25 mouse cellular contexts compared by ENCODE assay signal in genomic region chr5:42068188-42068579, GRCm38 (mm10). TPM values are rescaled to one million over a fixed set of nuclear protein-coding genes. Genes with fewer than 3 reads are reported as not detected.
A peak's percentile ranks its signal among the peaks of the same experiment; 100 is the strongest.
DNase-seq lines count a peak whose midpoint lies in the region; ATAC-seq lines count a peak whose summit lies in the region.
"Had no signal": no experiment of that assay in that cellular context is flagged by ENCODE, and none has a peak within 500 bp of the region (broad histone marks: within the 10 kb centered on the region; RNA-seq: fewer than 3 reads in every experiment).

No protein-coding gene starts in this region.

- no peak for DNase-seq in right cerebral cortex, postnatal 25 days
- DNase-seq: adrenal gland, postnatal 10 days; cerebellum, adult 11 months; cerebellum, postnatal 10 days; gastrocnemius, postnatal 36 days; layer of hippocampus, postnatal 36 days; lung, postnatal 4 days had no signal

- no peaks in the 10 kb centered on the region for H3K9me3 ChIP-seq in neural tube, embryonic 13.5 days
- no peaks in the 10 kb centered on the region for H3K9me3 ChIP-seq in neural tube, embryonic 15.5 days (replicated peaks)
- no peaks in the 10 kb centered on the region for H3K9me3 ChIP-seq in forebrain, embryonic 16.5 days (ENCODE audit: control insufficient read depth, low read length)
- H3K9me3 ChIP-seq in midbrain, embryonic 12.5 days: no peaks in the 10 kb centered on the region
- H3K9me3 ChIP-seq: embryonic facial prominence, embryonic 13.5 days; kidney, embryonic 15.5 days; limb, embryonic 13.5 days; lung, embryonic 15.5 days; neural tube, embryonic 12.5 days had no signal

- WGBS in neural tube, embryonic 13.5 days: 76% methylated on average over 1 of the region's 1 CpGs
- 74% methylated on average over 1 of the region's 1 CpGs for WGBS in neural tube, embryonic 15.5 days
- WGBS in forebrain, embryonic 16.5 days: 65% methylated on average over 1 of the region's 1 CpGs
- 62% methylated on average over 1 of the region's 1 CpGs for WGBS in midbrain, embryonic 12.5 days

- no peaks in the 10 kb centered on the region for H3K27me3 ChIP-seq in neural tube, embryonic 13.5 days
- H3K27me3 ChIP-seq in neural tube, embryonic 15.5 days (replicated peaks): no peaks in the 10 kb centered on the region
- H3K27me3 ChIP-seq in forebrain, embryonic 16.5 days (replicated peaks; ENCODE audit: control insufficient read depth, insufficient read depth, low read length): no peaks in the 10 kb centered on the region
- no peaks in the 10 kb centered on the region for H3K27me3 ChIP-seq in midbrain, embryonic 12.5 days
- H3K27me3 ChIP-seq: embryonic facial prominence, embryonic 13.5 days; kidney, embryonic 15.5 days; limb, embryonic 13.5 days; lung, embryonic 15.5 days; neural tube, embryonic 12.5 days had no signal

- H3K9ac ChIP-seq in neural tube, embryonic 13.5 days: no peak overlapping the region
- no peak overlapping the region for H3K9ac ChIP-seq in neural tube, embryonic 15.5 days (replicated peaks)
- H3K9ac ChIP-seq in forebrain, embryonic 16.5 days (replicated peaks; ENCODE audit: low read depth, low read length): no peak overlapping the region
- H3K9ac ChIP-seq in midbrain, embryonic 12.5 days (replicated peaks): no peak overlapping the region
- H3K9ac ChIP-seq: embryonic facial prominence, embryonic 13.5 days; kidney, embryonic 15.5 days; limb, embryonic 13.5 days; liver, embryonic 14.5 days; lung, embryonic 15.5 days; neural tube, embryonic 12.5 days had no signal

- ATAC-seq in neural tube, embryonic 13.5 days (ENCODE audit: low read depth): peak; percentile 23; the same call in 1 of the 2 replicates
- ATAC-seq in neural tube, embryonic 15.5 days (ENCODE audit: low FRiP score): no peak
- ATAC-seq in forebrain, embryonic 16.5 days: peak; percentile 75
- ATAC-seq in midbrain, embryonic 12.5 days (ENCODE audit: low FRiP score, low read depth): peak; percentile 65
- no peak for ATAC-seq in granulocyte monocyte progenitor cell, adult 5-6 weeks (replicated peaks; ENCODE audit: poor library complexity, severe bottlenecking)
- no peak for ATAC-seq in monocyte, adult 5-6 weeks (replicated peaks; ENCODE audit: insufficient number of reproducible peaks, low FRiP score, low TSS enrichment, poor library complexity, severe bottlenecking)
- ATAC-seq: intestine, postnatal 0 days had no signal

- no peaks in the 10 kb centered on the region for H3K36me3 ChIP-seq in neural tube, embryonic 13.5 days
- no peaks in the 10 kb centered on the region for H3K36me3 ChIP-seq in neural tube, embryonic 15.5 days
- H3K36me3 ChIP-seq in forebrain, embryonic 16.5 days (ENCODE audit: control insufficient read depth, insufficient read depth): no peaks in the 10 kb centered on the region
- no peaks in the 10 kb centered on the region for H3K36me3 ChIP-seq in midbrain, embryonic 12.5 days
- H3K36me3 ChIP-seq: embryonic facial prominence, embryonic 13.5 days; kidney, embryonic 15.5 days; limb, embryonic 13.5 days; lung, embryonic 15.5 days; neural tube, embryonic 12.5 days had no signal

- H3K4me2 ChIP-seq in neural tube, embryonic 13.5 days: no peak overlapping the region
- no peak overlapping the region for H3K4me2 ChIP-seq in neural tube, embryonic 15.5 days
- no peak overlapping the region for H3K4me2 ChIP-seq in forebrain, embryonic 16.5 days (ENCODE audit: low read length)
- H3K4me2 ChIP-seq in midbrain, embryonic 12.5 days (replicated peaks): no peak overlapping the region
- H3K4me2 ChIP-seq: embryonic facial prominence, embryonic 13.5 days; kidney, embryonic 15.5 days; limb, embryonic 13.5 days; lung, embryonic 15.5 days; neural tube, embryonic 12.5 days had no signal

- no peak overlapping the region for H3K4me3 ChIP-seq in neural tube, embryonic 13.5 days
- no peak overlapping the region for H3K4me3 ChIP-seq in neural tube, embryonic 15.5 days (replicated peaks)
- no peak overlapping the region for H3K4me3 ChIP-seq in forebrain, embryonic 16.5 days (replicated peaks; ENCODE audit: low read length)
- no peak overlapping the region for H3K4me3 ChIP-seq in midbrain, embryonic 12.5 days
- H3K4me3 ChIP-seq: embryonic facial prominence, embryonic 13.5 days; kidney, embryonic 15.5 days; limb, embryonic 13.5 days; lung, embryonic 15.5 days; neural tube, embryonic 12.5 days had no signal

- H3K4me1 ChIP-seq in neural tube, embryonic 13.5 days (replicated peaks): peaks cover 15% of the 10 kb centered on the region
- 0 out of 2 replicates have a peak, but pooled peaks cover 3% of the 10 kb centered on the region for H3K4me1 ChIP-seq in neural tube, embryonic 15.5 days
- 0 out of 2 replicates have a peak, but pooled peaks cover 3% of the 10 kb centered on the region for H3K4me1 ChIP-seq in forebrain, embryonic 16.5 days (replicated peaks; ENCODE audit: control insufficient read depth, insufficient read depth, low read length)
- no peaks in the 10 kb centered on the region; the same call in 1 of the 2 replicates for H3K4me1 ChIP-seq in midbrain, embryonic 12.5 days
- H3K4me1 ChIP-seq: embryonic facial prominence, embryonic 13.5 days; kidney, embryonic 15.5 days; limb, embryonic 13.5 days; lung, embryonic 15.5 days; neural tube, embryonic 12.5 days had no signal

- peak overlapping the region; percentile 42; the same call in 1 of the 2 replicates for H3K27ac ChIP-seq in neural tube, embryonic 13.5 days (replicated peaks)
- H3K27ac ChIP-seq in neural tube, embryonic 15.5 days (replicated peaks): no peak overlapping the region
- H3K27ac ChIP-seq in forebrain, embryonic 16.5 days (ENCODE audit: low read length): no peak overlapping the region
- peak overlapping the region; percentile 54; the same call in 1 of the 2 replicates for H3K27ac ChIP-seq in midbrain, embryonic 12.5 days (replicated peaks)
- H3K27ac ChIP-seq: embryonic facial prominence, embryonic 13.5 days; kidney, embryonic 15.5 days; limb, embryonic 13.5 days; liver, embryonic 14.5 days; lung, embryonic 15.5 days; neural tube, embryonic 12.5 days had no signal

RNA-seq across cellular contexts. Expression of gene Gm16223, which starts 0.4 kb away (rescaled TPM):
- not detected in 2 replicates for polyA plus RNA-seq in neural tube, embryonic 13.5 days (2015; fragmentation: Nextera tagmentation; extraction: Ambion mirVana)
- not detected in 2 replicates for polyA plus RNA-seq in neural tube, embryonic 15.5 days (2015; fragmentation: Nextera tagmentation; extraction: Ambion mirVana)
- polyA plus RNA-seq in forebrain, embryonic 16.5 days (2015; fragmentation: Nextera tagmentation; extraction: Ambion mirVana): not detected in 2 replicates
- not detected in 2 replicates for polyA plus RNA-seq in midbrain, embryonic 12.5 days (2016; fragmentation: Nextera tagmentation; extraction: Ambion mirVana)
- not detected in 2 replicates for total RNA-seq in granulocyte monocyte progenitor cell, adult 5-6 weeks (2014; fragmentation: Nextera tagmentation)
- total RNA-seq in granulocyte monocyte progenitor cell, adult 5-6 weeks (2017): not detected in 2 replicates
- total RNA-seq in monocyte, adult 5-6 weeks (2017): not detected in 3 replicates
- total RNA-seq: hematopoietic stem cell, adult 5-6 weeks; layer of hippocampus, postnatal 36 days; left cerebral cortex, postnatal 14 days had no signal
- polyA plus RNA-seq: embryonic facial prominence, embryonic 13.5 days; heart, embryonic 16.5 days; intestine, postnatal 0 days; kidney, embryonic 15.5 days; large intestine, adult 2 months; limb, embryonic 13.5 days; liver, embryonic 14.5 days; lung, embryonic 15.5 days; neural tube, embryonic 12.5 days; stomach, embryonic 16.5 days had no signal

Comparison
In these comparisons a context has a peak if more than half of its experiments do, and no peak if none do; other contexts are left out.
1. ATAC-seq: peak in neural tube, embryonic 13.5 days (single experiment), forebrain, embryonic 16.5 days (single experiment) and midbrain, embryonic 12.5 days (single experiment); none in neural tube, embryonic 15.5 days (single experiment), granulocyte monocyte progenitor cell, adult 5-6 weeks (single experiment) and monocyte, adult 5-6 weeks (single experiment).
2. H3K27ac ChIP-seq: peak in neural tube, embryonic 13.5 days (single experiment) and midbrain, embryonic 12.5 days (single experiment); none in neural tube, embryonic 15.5 days (single experiment) and forebrain, embryonic 16.5 days (single experiment).